Mouse (Mus musculus): ENCODE data around the gene Rhox4g.
"Not testable (repeated sequence)": the region's sequence is repeated elsewhere in the genome, so short reads cannot be mapped to it uniquely, and the experiment has no call there.

Rhox4g gene

DNA sequence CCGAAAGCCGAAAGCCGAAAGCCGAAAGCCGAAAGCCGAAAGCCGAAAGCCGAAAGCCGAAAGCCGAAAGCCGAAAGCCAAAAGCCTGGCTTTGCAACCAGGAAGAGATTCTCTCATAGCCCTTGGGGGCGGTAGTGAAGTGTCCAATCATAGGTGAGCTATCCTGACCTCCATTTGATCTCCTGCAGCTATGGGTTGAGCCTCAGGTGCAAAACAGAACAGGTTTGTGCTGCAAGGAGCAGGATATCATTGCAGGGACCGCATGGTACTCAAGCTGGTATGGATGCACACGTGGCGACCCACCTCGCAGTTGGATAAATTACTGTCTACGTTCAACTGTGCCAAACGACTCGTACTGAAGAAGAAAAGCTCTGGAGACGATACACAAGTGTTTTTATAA, at the start of gene Rhox4g:
Rhox4g (minus strand) TSS at position 101 of the 400 bp plus-strand sequence.
- DNase-seq (ENCODE audit: low spot score in 2 of 2) = not testable (repeated sequence)

DNA sequence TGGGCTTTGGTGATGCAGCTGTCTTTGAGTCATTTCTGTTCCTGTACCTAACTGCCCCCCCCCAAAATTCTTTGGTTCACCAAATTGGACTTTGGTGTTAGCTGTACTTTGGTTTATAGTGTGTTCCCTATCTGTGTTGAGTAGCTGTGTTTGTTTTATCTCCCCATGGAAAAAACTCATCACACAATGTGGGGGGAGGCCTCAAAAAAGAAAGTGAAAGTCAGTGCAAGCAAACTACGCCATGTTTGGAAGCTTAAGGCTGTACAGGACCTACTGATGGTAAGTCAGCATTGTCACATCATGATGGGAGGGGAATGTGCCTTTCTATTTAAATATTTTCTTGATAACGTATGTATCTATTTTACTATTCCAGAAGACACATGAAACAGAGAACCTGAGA, 41.1 kb upstream of the Rhox4g start:
- no peak for DNase-seq (ENCODE audit: low spot score in 2 of 2)

DNA sequence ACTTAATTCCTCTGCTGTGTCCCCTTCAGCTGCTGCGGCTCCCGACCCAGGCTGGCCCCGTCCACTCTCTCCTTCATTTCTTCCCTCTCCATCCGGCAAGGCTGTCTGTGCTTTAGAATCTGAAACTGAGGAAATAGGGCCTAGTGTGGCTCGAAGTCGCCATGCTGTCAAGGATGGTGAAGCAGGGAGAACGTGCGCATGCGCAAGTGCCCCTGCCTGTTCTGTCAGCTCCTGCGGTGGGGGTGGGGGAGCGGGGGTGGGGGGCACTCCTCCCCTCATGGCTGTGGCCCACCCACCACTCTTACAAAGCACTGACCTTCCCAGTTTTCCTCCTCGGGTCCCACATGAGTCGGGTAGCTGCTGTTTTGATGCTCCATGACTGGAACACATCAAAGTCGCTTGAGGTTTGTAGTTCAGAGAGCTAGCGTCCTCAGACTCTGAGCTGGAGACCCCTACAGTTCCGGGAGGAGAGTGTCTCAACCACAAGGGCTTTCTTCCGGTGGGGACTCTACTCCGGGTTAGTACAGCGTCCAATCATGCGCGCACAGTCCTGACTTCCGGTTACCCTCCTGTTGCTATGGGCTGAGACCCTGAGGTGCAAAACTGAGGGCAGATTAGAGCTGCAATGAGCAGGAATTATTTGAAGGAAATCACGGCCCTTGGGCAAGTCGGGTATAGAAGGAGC, 32.0 kb upstream of the Rhox4g start:
- no peak for DNase-seq (ENCODE audit: low spot score in 2 of 2)

DNA sequence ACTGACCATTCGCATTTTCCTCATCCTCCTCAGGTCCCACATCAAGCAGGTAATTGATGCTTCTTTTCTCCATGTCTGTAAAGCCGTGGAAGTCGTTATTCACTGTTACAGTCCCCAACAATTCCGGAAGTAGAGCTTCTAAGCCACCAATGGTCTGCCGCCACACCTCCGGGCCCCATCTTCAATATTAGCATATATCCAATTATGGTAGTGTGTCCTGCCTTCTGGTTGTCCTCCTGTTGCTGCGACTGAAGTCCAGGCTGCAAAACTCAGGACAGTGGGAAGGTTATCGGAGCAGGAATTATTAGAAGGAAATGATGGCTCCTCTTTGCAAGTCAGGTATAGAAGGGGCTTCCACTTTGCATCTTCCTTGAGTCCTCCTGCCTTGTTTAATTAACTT, 22.1 kb upstream of the Rhox4g start, which contains the start of gene Rhox2h:
Rhox2h (minus strand) TSS at position 101 of the 400 bp plus-strand sequence.
- DNase-seq (ENCODE audit: low spot score in 2 of 2) = not testable (repeated sequence)

DNA sequence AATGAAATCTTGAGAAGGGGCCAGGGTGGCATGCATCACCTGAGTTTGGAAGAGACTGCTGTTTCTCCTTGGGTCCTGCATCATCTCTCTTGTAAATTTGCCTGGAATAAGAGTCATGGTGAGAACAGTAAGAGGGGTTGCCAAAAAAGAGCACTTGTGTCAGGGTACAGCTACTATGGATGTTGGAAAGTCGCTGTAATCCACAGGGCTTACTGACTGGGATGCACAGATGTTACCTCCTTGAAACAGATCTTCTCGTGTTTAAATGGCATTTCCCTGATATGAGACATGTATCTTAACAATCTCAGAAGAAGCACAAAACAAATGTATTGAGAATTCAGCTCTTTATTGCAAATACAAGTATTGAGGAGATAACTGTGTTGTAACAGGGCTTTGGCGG, 17.5 kb upstream of the Rhox4g start, which contains the start of gene Rhox3h:
Rhox3h (minus strand) TSS at position 101 of the 400 bp plus-strand sequence.
- not testable (repeated sequence) for DNase-seq (ENCODE audit: low spot score in 2 of 2)

DNA sequence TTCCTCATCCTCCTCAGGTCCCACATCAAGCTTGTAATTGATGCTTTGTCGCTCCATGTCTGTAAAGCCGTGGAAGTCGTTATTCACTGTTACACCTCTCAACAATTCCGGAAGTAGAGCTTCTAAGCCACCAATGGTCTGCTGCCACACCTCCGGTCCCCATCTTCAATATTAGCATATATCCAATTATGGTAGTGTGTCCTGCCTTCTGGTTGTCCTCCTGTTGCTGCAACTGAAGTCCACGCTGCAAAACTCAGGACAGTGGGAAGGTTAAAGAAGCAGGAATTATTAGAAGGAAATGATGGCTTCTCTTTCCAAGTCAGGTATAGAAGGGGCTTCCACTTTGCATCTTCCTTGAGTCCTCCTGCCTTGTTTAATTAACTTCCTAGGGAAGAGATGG, 7.8 kb downstream of the Rhox4g start, which contains the start of gene Rhox2g:
Rhox2g (minus strand) TSS at position 101 of the 400 bp plus-strand sequence.
- not testable (repeated sequence) for DNase-seq (ENCODE audit: low spot score in 2 of 2)

DNA sequence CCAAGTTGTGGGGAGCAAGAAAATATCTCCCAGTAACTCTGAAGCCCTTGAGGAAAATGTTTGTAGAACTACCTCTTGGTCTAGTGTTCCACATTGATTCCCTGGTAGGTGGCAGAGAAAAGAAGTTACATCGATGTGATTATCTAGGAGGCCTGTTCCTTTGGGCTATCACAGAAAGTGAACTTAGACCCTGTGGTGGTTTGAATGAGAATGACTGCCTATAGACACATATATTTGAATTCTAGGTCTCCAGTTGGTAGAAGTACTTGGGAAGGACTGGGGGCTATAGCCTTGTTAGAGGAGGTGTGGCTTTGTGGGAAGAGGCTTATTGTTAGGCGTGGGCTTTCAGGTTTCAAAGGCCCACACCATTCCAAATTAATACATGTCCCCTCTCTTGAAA, 22.6 kb downstream of the Rhox4g start, which contains the start of gene Rhox3g:
Rhox3g (minus strand) TSS at position 101 of the 400 bp plus-strand sequence.
- not testable (repeated sequence) for DNase-seq (ENCODE audit: low spot score in 2 of 2)

DNA sequence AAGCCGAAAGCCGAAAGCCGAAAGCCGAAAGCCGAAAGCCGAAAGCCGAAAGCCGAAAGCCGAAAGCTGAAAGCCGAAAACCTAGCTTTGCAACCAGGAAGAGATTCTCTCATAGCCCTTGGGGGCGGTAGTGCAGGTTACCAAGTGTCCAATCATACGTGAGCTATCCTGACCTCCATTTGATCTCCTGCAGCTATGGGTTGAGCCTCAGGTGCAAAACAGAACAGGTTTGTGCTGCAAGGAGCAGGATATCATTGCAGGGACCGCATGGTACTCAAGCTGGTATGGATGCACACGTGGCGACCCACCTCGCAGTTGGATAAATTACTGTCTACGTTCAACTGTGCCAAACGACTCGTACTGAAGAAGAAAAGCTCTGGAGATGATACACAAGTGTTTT, 43.5 kb downstream of the Rhox4g start, which contains the start of gene Rhox4f:
Rhox4f (minus strand) TSS at position 101 of the 400 bp plus-strand sequence.
- not testable (repeated sequence) for DNase-seq (ENCODE audit: low spot score in 2 of 2)
